Mouse (Mus musculus) lung, adult 2 months (tissue): ENCODE measurements around the gene Mcm8.

Experiments
- CTCF ChIP-seq: fragments of 200-500 bp; IDR thresholded peaks from 2 replicates; pipeline ENCODE4 v1.5.1; 2011; ENCODE audit warnings: mild to moderate bottlenecking, low read length, control low read depth; ENCODE audit not compliant: insufficient read depth
- POLR2A ChIP-seq: fragments of 200-500 bp; IDR thresholded peaks from 2 replicates; pipeline ENCODE4 v1.6.1; 2011; ENCODE audit warnings: low read depth, mild to moderate bottlenecking, control low read depth, low read length, borderline replicate concordance; ENCODE audit errors: extremely low read depth

DNA sequence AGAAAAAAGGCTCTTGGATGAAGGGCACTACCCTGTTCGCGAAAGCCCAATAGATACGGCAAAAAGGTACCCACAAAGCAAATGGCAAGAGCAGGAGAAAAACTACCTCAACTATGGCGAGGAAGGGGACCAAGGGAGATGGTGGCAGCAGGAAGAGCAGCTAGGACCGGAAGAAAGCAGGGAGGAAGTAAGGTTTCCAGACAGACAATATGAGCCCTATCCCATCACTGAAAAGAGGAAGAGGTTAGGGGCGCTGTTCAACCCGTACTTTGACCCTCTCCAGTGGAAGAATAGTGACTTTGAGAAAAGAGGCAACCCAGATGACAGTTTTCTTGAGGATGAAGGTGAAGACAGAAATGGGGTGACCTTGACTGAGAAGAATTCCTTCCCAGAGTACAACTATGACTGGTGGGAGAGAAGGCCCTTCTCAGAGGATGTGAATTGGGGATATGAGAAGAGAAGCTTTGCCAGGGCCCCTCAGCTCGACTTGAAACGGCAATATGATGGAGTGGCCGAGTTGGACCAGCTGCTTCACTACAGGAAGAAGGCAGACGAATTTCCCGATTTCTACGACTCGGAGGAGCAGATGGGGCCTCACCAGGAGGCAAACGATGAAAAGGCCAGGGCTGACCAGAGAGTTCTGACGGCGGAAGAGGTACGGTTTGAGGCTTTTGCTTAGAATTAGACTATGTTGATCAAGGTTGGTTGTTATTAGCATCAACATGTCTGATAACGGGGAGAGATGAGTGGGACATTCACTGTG lies 22.3 kb upstream of the Mcm8 start:
- TF ChIP-seq CTCF (no peak), POLR2A (no peak)
